Mouse (Mus musculus): ENCODE data around the gene Cstf1.

- TF ChIP-seq MYOG (IDR thresholded peaks at IDR 0.05; ENCODE audit: control insufficient read depth in 1 of 3, insufficient read depth in 1 of 3, insufficient read length in 2 of 3, low read depth in 2 of 3) (no peak), POLR2A (IDR thresholded peaks at IDR 0.05; ENCODE audit: insufficient read length, low read depth) (no peak), TCF12 (IDR thresholded peaks at IDR 0.05; ENCODE audit: insufficient read depth, poor library complexity, severe bottlenecking) (no peak), POLR2AphosphoS2 (IDR thresholded peaks at IDR 0.05; ENCODE audit: insufficient read length, low read depth) (no peak)
Observed at GRCm38 (mm10) chr2:172346034-172346929, 24.2 kb upstream of the Cstf1 start.
